ENCODE assay signal across 8 mouse cellular contexts in the genomic region with DNA sequence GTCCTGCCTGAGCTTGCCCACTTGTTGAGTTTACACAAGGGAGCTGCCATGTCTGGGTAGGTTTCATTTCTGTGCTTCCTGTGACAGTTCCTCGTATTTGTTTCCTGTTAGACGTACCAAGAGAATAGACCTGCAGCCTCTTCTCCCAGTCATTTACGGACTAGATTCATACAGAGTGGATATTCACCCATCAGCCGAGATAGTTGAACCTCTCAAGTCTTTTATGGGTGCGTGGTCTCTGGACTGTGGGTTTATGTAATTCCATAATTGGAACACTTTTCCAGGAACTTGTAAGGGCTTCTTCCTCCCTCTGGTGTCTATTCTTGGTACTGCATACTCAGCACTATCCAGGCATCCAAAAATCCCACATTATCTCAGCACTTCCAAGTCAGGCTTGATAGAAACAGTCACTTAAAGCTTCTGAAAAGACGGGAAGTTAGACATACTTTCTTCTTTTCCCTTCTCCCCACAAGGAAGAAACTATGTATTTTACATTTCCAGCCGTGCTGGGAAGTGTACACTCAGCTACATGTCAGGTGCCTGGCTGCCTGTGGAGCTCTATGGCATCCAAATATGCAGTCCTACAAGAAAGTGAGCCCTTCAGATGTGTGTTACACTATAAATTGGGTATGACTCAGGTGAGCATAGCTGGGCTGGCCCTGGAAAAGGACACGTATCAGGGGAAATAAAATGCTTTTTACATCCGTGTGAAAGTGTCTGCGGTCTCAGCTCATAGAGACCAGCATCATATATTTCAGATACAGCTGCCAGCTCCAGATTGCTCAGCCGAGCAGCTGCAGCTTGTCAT. TPM values are rescaled to one million over a fixed set of nuclear protein-coding genes. Genes with fewer than 3 reads are reported as not detected.
A peak's percentile ranks its signal among the peaks of the same experiment; 100 is the strongest.
DNase-seq lines count a peak whose midpoint lies in the region; ATAC-seq and TF ChIP-seq lines count a peak whose summit lies in the region.

No protein-coding gene starts in this region.

- H3K27me3 ChIP-seq in heart, embryonic 14.5 days (ENCODE audit: control insufficient read depth, insufficient read depth, low read length), result no peaks in the 10 kb centered on the region
- H3K27me3 ChIP-seq in kidney, embryonic 15.5 days, result no peaks in the 10 kb centered on the region
- no peaks in the 10 kb centered on the region for H3K27me3 ChIP-seq in lung, embryonic 14.5 days (ENCODE audit: insufficient read depth, low read length)

- no peaks in the 10 kb centered on the region for H3K36me3 ChIP-seq in heart, embryonic 14.5 days (ENCODE audit: control insufficient read depth, insufficient read depth, low read length)
- H3K36me3 ChIP-seq in kidney, embryonic 15.5 days, result no peaks in the 10 kb centered on the region
- no peaks in the 10 kb centered on the region for H3K36me3 ChIP-seq in lung, embryonic 14.5 days (ENCODE audit: insufficient read depth)

- TF ChIP-seq POLR2A in olfactory bulb, adult 2 months (IDR thresholded peaks at IDR 0.05; ENCODE audit: insufficient read depth, low read depth, low read length), result no peak

- peak overlapping the region; percentile 28; the same call in 1 of the 2 replicates for H3K4me2 ChIP-seq in heart, embryonic 14.5 days (ENCODE audit: low read length)
- H3K4me2 ChIP-seq in kidney, embryonic 15.5 days, result peak overlapping the region; percentile 44
- H3K4me2 ChIP-seq in lung, embryonic 14.5 days, result peak overlapping the region; percentile 33; the same call in 1 of the 2 replicates

- 60% methylated on average over 11 of the region's 11 CpGs for WGBS in heart, embryonic 14.5 days
- WGBS in kidney, embryonic 15.5 days, result 49% methylated on average over 11 of the region's 11 CpGs
- 55% methylated on average over 11 of the region's 11 CpGs for WGBS in lung, embryonic 14.5 days
- 62% methylated on average over 11 of the region's 11 CpGs for WGBS in olfactory bulb, adult 2 months

- H3K27ac ChIP-seq in heart, embryonic 14.5 days (replicated peaks in 1 of 2; ENCODE audit: control insufficient read depth in 1 of 2, insufficient read depth in 1 of 2, low read depth in 2 of 2, low read length in 2 of 2), result no peak overlapping the region
- H3K27ac ChIP-seq in kidney, embryonic 15.5 days, result peak overlapping the region; percentile 59
- H3K27ac ChIP-seq in lung, embryonic 14.5 days (ENCODE audit: low read depth), result no peak overlapping the region
- H3K27ac ChIP-seq in olfactory bulb, adult 2 months (ENCODE audit: insufficient read depth, low read depth, low read length), result 0 out of 2 replicates have a peak overlapping the region, but pooled peaks have one; percentile 20

- H3K4me1 ChIP-seq in heart, embryonic 14.5 days (ENCODE audit: control insufficient read depth in 2 of 2, insufficient read depth in 2 of 2, low read length in 2 of 2), result no peaks in the 10 kb centered on the region; a peak in 1 of 4 replicates
- peaks cover 18% of the 10 kb centered on the region for H3K4me1 ChIP-seq in kidney, embryonic 15.5 days
- H3K4me1 ChIP-seq in lung, embryonic 14.5 days (ENCODE audit: insufficient read depth), result no peaks in the 10 kb centered on the region
- no peaks in the 10 kb centered on the region for H3K4me1 ChIP-seq in olfactory bulb, adult 2 months (ENCODE audit: control insufficient read depth, insufficient read depth, low read length)

- DNase-seq in 3T3-L1 (ENCODE audit: low read depth, low spot score) (peak; percentile 87), ES-CJ7 (ENCODE audit: low read depth, low spot score) (peak; percentile 51)
- peak; percentile 31 to 54 for DNase-seq in cerebellum, postnatal 25 days
- DNase-seq in lung, embryonic 14.5 days, result peak; percentile 87
- DNase-seq in thymus, postnatal 14 days, result no peak

- H3K9ac ChIP-seq in heart, embryonic 14.5 days (ENCODE audit: low read length), result no peak overlapping the region
- no peak overlapping the region for H3K9ac ChIP-seq in kidney, embryonic 15.5 days
- no peak overlapping the region for H3K9ac ChIP-seq in lung, embryonic 14.5 days

- no peak overlapping the region for H3K4me3 ChIP-seq in heart, embryonic 14.5 days (ENCODE audit: control insufficient read depth in 1 of 2, insufficient read depth in 1 of 2, low read depth in 1 of 2, low read length in 2 of 2)
- H3K4me3 ChIP-seq in kidney, embryonic 15.5 days (replicated peaks), result peak overlapping the region; percentile 15; the same call in 1 of the 2 replicates
- H3K4me3 ChIP-seq in lung, embryonic 14.5 days (ENCODE audit: low read depth, low read length), result no peak overlapping the region
- H3K4me3 ChIP-seq in olfactory bulb, adult 2 months (ENCODE audit: insufficient read depth, low read depth, low read length), result no peak overlapping the region

- TF ChIP-seq CTCF in lung, embryonic 14.5 days (IDR thresholded peaks at IDR 0.05; ENCODE audit: low read depth), result peak; percentile 88
- no peak for TF ChIP-seq CTCF in olfactory bulb, adult 2 months (IDR thresholded peaks at IDR 0.05; ENCODE audit: insufficient read depth, low read depth, low read length)

- ATAC-seq in heart, embryonic 14.5 days (ENCODE audit: insufficient number of reproducible peaks, insufficient read depth, low FRiP score, low read depth), result no peak
- ATAC-seq in kidney, embryonic 15.5 days (replicated peaks; ENCODE audit: low FRiP score), result 0 out of 2 replicates have a peak, but pooled peaks have one; percentile 11
- peak; percentile 35; the same call in 1 of the 2 replicates for ATAC-seq in lung, embryonic 14.5 days (ENCODE audit: insufficient read depth)

- H3K9me3 ChIP-seq in heart, embryonic 14.5 days (ENCODE audit: control insufficient read depth, low read length), result no peaks in the 10 kb centered on the region
- no peaks in the 10 kb centered on the region for H3K9me3 ChIP-seq in kidney, embryonic 15.5 days (replicated peaks)
- no peaks in the 10 kb centered on the region for H3K9me3 ChIP-seq in lung, embryonic 14.5 days (ENCODE audit: low read depth, low read length)

RNA-seq across cellular contexts. Expression of a gene that starts 20.9 kb away (rescaled TPM):
- 0.80 and 0.92 TPM in 2 replicates for polyA plus RNA-seq in heart, embryonic 14.5 days (2014; fragmentation: Nextera tagmentation; extraction: Ambion mirVana)
- 0.73 and 0.90 TPM in 2 replicates for polyA plus RNA-seq in kidney, embryonic 15.5 days (2015; fragmentation: Nextera tagmentation; extraction: Ambion mirVana)
- polyA plus RNA-seq in lung, embryonic 14.5 days (2014; fragmentation: Nextera tagmentation; extraction: Ambion mirVana), result 0.65 and 0.95 TPM in 2 replicates
- not detected in 2 replicates for polyA plus RNA-seq in olfactory bulb, adult 2 months (2012; ENCODE audit: insufficient read depth, insufficient read length, low replicate concordance, missing spikeins)

RNA-seq across cellular contexts. Expression of a gene that starts 27.5 kb away (rescaled TPM):
- 2.8 and 3.1 TPM in 2 replicates for polyA plus RNA-seq in heart, embryonic 14.5 days (2014; fragmentation: Nextera tagmentation; extraction: Ambion mirVana)
- polyA plus RNA-seq in kidney, embryonic 15.5 days (2015; fragmentation: Nextera tagmentation; extraction: Ambion mirVana), result 3.0 and 4.0 TPM in 2 replicates
- polyA plus RNA-seq in lung, embryonic 14.5 days (2014; fragmentation: Nextera tagmentation; extraction: Ambion mirVana), result 1.6 and 2.4 TPM in 2 replicates
- not detected in 2 replicates for polyA plus RNA-seq in olfactory bulb, adult 2 months (2012; ENCODE audit: insufficient read depth, insufficient read length, low replicate concordance, missing spikeins)

Comparison
In these comparisons a context has a peak if more than half of its experiments do, and no peak if none do; other contexts are left out.
1. H3K27ac ChIP-seq: peak in kidney, embryonic 15.5 days (single experiment) and olfactory bulb, adult 2 months (single experiment); none in heart, embryonic 14.5 days (0 of 2) and lung, embryonic 14.5 days (single experiment).
2. Peak in every context shown above with its lines, with median percentiles within 50 percentile points of each other: H3K4me2 ChIP-seq.